Mouse (Mus musculus) skeletal muscle tissue, adult 2 months (tissue): Measurements from ENCODE around the gene Mkks.

ENCODE experiments used
- DNase-seq: peaks from one replicate; pipeline ENCODE4 v3.0.0-alpha.2; 2012; ENCODE audit warnings: low read depth, low spot score

The Mkks gene

DNA sequence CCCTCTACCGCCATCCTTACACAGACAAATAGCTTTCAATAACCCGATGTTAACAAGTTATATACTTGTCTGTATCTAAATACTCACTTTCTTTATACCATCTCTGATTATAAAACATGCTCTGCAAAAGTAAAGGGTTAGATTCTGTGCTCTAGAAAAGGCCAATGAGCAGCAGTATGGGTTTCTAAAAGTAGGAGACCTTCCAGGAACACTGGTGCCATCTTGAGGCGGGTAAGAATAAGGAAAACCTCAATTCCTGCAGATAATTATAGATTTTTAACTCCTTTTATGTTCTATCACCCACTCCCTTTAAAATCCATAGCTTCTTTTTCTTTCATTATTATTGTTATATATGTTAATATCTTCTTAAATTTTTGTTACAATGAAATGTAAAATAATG lies 55.3 kb downstream of the Mkks start:
- no peak for DNase-seq

DNA sequence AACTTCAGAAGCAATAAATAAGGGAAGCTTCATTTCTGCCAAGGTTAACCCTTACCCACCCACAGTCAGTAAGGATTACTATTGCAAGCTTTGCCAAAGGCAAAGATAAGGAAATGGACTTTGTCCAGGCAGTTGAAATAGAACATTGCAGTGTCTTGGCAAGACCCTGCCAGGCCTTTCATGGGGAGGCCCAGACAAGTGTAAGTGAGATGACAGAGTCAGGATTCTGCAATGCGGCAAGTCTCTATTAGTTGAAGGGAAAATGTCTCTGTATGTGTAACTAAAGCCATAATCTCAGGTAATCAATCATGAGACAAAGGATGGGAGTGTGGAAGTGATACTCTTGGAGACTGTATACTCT lies 56.5 kb downstream of the Mkks start:
- no peak for DNase-seq

DNA sequence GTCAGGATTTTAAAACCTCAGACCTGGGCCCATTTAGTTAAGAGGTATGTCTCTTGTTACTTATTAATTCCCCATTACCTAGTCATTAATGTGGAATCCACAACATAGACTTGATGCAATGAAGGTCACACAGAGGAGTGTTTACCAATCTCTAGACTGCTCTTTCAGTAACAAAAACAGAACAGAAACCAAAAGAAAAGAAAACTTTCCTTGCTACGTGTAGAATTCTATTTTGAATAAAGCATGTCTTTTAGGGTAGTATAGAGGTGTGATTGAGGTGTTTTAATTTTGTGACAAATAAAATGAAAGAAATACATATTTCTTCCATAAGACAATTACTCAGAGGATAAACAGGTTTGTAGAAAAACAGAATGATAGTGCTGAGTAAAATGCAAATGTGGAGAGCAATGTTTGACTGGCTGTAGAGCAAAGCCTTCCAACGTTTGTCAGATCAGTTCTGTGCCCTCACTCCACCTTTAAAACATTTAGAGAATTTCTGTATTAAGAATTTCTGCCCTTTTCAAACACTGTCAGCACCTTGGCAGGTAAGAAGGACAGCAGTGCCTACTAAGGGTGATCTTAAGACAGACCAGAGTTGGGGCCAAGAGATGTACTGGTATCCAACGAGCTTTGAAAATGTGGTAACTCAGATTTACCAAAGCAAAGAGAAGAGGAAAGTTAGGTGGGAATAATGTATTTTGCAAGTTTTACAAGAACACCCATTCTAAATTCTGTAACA lies 57.0 kb downstream of the Mkks start:
- no peak for DNase-seq

DNA sequence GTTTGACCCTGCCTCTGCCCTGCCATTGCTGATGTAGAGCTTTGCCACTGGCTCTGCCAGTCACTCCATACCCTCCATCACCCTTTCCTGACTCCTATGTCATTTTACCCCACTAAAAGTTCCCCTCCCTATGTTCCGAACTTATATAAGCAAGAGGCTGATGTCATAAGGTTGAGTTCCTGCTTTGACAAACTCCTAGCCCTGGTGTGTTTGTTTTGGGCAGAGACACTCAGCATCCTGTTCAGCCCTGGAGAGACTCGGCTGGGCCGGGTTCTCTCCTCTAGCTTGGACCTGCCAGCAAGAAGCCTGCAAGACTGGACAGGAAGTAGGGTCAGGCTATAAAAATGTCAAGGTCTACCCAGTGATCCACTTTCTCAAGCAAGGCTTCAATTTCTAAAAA lies 58.3 kb downstream of the Mkks start:
- DNase-seq: peak; percentile 10

DNA sequence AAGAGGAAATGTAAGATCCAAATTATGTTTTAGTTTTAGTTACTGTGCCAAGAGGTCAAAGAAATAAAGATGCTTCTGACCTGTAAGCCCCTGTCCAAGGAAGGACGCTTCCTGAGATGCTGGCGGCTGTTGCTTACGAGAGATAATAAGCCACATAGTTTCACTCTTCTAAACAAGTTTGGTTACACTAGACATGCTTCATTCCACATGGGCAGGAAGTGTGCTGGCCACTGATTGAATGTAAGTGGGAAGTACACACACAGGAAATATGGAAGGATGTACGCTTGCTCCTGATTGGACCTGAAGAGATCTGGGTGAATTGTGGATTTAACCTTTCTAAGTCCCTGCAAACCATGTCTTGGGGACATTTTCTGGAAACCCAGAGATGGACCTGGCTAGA lies 63.6 kb downstream of the Mkks start:
- no peak for DNase-seq
